Mouse (Mus musculus) ovary, postnatal 10 days (tissue): ENCODE results near the gene Rps18.

Source experiments
- DNase-seq: peaks from one replicate; pipeline ENCODE4 v3.0.0; 2022; ENCODE audit warnings: low spot score

Rps18 gene

GRCm38 (mm10) chr17:33920282-33921097 lies 35.3 kb downstream of the Rps18 start:
- peak; percentile 72 for DNase-seq

GRCm38 (mm10) chr17:33919351-33920281 lies 36.2 kb downstream of the Rps18 start:
- DNase-seq: peak; percentile 63

- DNase-seq: no peak
These were observed 37.3 kb downstream of the Rps18 start for GRCm38 (mm10) chr17:33918293-33919203.

- DNase-seq: no peak
These were observed 38.0 kb downstream of the Rps18 start for GRCm38 (mm10) chr17:33917656-33918292.

GRCm38 (mm10) chr17:33916847-33917655 lies 38.8 kb downstream of the Rps18 start:
- DNase-seq: no peak

- DNase-seq: no peak
These were observed 39.5 kb downstream of the Rps18 start for GRCm38 (mm10) chr17:33916294-33916693.

DNA sequence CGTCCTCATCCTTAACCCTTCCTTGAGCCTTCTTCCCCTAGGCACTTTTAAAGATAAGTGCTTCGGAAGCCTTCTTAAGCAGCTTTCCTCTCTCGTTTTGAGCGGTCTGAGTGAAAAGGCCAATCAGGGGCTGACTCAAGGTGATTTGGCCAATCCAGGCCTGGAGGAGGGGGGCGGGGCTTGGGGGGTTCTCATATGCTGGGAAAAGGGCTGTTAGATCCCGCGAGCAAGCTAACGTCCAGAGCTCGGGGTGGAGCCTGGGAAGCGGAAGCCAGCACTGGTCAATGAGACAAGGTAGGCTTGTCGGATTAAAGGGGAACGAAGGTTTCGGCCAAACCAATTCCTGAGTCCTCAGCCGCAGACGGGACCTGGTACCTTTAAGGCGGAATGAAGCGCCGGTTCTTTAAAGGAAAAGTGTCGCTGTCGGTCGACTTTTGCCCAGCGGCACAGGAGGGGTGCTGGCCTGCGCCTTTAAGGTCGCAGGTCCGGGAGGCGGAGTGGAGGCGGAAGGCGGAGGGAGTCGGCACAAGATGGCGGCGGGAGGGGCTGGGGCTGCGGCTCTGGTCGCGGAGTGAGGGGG lies 40.0 kb downstream of the Rps18 start, which contains the start of the genes Tapbp and Zbtb22:
TSS of gene Tapbp (plus strand) at position 229 of the 580 bp plus-strand sequence.
TSS of gene Zbtb22 (plus strand) at position 234 of the 580 bp plus-strand sequence.
- DNase-seq: peak; percentile 86

DNA sequence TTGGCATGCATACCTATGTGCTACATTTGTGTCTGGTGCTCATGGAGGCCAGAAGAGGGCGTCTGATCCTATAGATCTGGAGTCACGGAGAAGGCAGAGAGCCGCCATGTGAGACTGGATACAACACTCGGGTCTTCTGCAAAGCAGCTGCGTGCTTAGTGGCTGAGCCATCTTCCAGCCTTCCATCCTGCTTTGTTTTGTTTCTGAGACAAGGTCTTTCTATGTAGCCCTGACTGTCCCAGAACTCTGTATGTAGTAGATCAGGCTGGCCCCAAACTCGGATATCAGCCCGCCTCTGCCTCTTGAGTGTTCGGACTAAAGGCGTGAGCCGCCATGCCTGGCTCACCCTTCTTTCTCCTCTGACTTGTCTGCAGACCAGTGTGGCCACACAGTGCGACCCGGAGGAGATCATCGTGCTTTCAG lies 40.8 kb downstream of the Rps18 start:
- no peak for DNase-seq

GRCm38 (mm10) chr17:33913905-33914304 lies 41.9 kb downstream of the Rps18 start:
- no peak for DNase-seq

DNA sequence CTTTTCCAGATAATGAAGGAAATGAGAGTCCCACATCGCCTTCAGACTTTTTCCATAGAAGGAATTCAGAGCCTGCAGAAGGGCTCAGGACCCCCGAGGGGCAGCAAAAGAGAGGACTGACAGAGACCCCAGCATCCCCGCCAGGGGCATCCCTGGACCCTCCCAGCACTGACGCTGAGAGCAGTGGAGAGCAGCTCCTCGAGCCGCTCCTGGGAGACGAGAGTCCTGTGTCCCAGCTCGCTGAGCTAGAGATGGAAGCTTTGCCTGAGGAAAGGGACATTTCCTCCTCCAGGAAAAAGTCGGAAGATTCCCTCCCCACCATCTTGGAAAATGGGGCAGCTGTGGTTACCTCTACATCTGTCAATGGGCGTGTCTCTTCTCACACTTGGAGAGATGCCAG lies 42.5 kb downstream of the Rps18 start:
- no peak for DNase-seq

- no peak for DNase-seq
These were observed 43.9 kb downstream of the Rps18 start for GRCm38 (mm10) chr17:33911813-33912414.

- DNase-seq: no peak
These were observed 44.6 kb downstream of the Rps18 start for GRCm38 (mm10) chr17:33911052-33911812.

DNA sequence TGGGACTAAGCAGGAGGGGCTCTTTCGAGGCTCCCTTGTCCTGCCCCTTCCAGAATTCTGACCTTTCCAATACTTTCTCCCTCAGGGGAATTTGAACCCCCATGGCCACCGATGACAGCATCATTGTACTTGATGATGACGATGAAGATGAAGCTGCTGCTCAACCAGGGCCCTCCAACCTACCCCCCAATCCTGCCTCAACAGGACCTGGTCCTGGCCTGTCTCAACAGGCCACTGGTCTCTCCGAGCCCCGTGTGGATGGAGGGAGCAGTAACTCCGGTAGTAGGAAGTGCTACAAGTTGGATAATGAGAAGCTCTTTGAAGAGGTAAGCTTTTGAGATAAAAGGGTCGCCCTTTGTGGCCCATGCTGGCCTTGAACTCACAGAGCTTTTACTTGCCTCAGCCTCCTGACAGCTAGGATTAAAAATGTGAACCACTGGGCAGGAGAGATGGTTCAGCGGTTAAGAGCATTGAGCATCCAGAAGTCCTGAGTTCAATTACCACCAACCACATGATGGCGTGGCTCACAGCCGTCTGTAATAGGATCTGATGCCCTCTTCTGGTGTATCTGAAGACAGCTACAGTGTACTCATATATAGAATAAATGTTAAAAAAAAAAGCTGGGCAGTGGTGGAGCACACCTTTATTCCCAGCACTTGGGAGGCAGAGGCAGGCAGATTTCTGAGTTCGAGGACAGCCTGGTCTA lies 45.3 kb downstream of the Rps18 start:
- DNase-seq: no peak

GRCm38 (mm10) chr17:33909869-33910250 lies 45.9 kb downstream of the Rps18 start:
- DNase-seq: no peak

DNA sequence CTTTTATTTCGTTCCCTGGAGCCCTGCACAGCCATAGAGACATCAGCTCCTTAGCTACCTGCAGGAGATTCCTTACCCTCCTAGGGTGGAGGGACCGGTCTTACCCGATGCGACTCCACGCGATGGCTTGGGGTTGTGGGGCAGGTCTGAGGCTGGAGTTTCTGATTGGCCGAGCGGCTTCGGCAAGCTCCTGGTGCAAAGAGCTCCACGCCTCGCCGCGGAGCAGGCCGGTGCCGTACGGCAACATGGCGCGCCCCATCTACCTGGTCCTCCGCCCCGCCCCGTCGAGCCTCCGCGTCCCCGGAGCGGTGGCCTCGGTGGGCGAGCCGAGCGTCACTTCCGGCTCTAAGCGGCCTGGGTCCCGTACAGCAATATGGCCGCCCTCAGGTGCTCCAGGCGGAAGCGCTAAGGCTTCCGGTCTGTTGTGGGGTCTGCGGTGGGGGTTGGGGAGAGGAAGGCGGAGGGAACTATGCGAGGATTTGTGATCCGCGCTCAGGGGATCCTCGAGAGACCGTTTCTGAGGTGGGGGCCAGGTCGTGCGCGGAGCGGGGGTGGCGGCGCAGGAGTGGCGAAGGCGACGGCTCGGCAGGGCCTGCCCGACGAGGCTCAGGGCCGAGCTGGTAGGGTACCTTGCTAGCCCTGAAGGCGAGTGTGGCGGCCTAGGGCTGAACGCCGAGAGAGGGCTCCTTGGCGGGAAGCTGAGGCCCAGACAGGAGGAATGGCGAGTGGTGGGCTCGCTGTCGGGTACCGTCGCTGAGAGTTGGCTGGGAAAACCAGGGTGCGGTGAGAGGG lies 46.5 kb downstream of the Rps18 start, which contains the start of gene Daxx:
TSS of gene Daxx (plus strand) at position 338 of the 792 bp plus-strand sequence.
- DNase-seq: peak; percentile 98

- no peak for DNase-seq
These were observed 47.3 kb downstream of the Rps18 start for GRCm38 (mm10) chr17:33908331-33909076.
